Mouse (Mus musculus): ENCODE results near the gene Mtcl1. TPM values are rescaled to one million over a fixed set of nuclear protein-coding genes. Genes with fewer than 3 reads are reported as not detected.
A peak's percentile ranks its signal among the peaks of the same experiment; 100 is the strongest.

The Mtcl1 gene
- 7.9 and 10.4 TPM in 2 replicates for polyA plus RNA-seq (2015; fragmentation: Nextera tagmentation; extraction: Ambion mirVana)

- H3K4me2 ChIP-seq, result peak within 1 kb of the TSS; percentile 98
- ATAC-seq (ENCODE audit: borderline replicate concordance, extremely low read depth, low FRiP score, low TSS enrichment), result peak; percentile 85
- H3K27me3 ChIP-seq, result peaks cover 30% of the 10 kb centered on the region
- H3K4me3 ChIP-seq, result peak within 1 kb of the TSS; percentile 85
- H3K9me3 ChIP-seq, result no peaks in the 10 kb centered on the region
- WGBS, result under 1% methylated on average over 76 of the region's 76 CpGs
- H3K27ac ChIP-seq, result peak within 1 kb of the TSS; percentile 83
- H3K36me3 ChIP-seq, result no peaks in the 10 kb centered on the region
- H3K9ac ChIP-seq, result peak within 1 kb of the TSS; percentile 81
- H3K4me1 ChIP-seq, result peaks cover 43% of the 10 kb centered on the region
Observed at GRCm38 (mm10) chr17:66449460-66450341, at the start of gene Mtcl1. Mtcl1 (minus strand) TSS chr17:66449750.

GRCm38 (mm10) chr17:66498598-66498997 is 49.0 kb upstream of the Mtcl1 start:
- no peak overlapping the region for H3K9ac ChIP-seq
- peaks cover 74% of the 10 kb centered on the region for H3K36me3 ChIP-seq
- H3K27me3 ChIP-seq, result no peaks in the 10 kb centered on the region
- no peak overlapping the region for H3K4me3 ChIP-seq
- H3K27ac ChIP-seq, result no peak overlapping the region
- WGBS, result 84% methylated on average over 14 of the region's 14 CpGs
- ATAC-seq (ENCODE audit: borderline replicate concordance, extremely low read depth, low FRiP score, low TSS enrichment), result no peak
- H3K9me3 ChIP-seq, result no peaks in the 10 kb centered on the region
- no peaks in the 10 kb centered on the region for H3K4me1 ChIP-seq
- H3K4me2 ChIP-seq, result no peak overlapping the region

- no peak for ATAC-seq (ENCODE audit: borderline replicate concordance, extremely low read depth, low FRiP score, low TSS enrichment)
- Histone ChIP-seq H3K27ac (no peak overlapping the region), H3K4me3 (no peak overlapping the region), H3K9ac (no peak overlapping the region), H3K4me2 (no peak overlapping the region), H3K27me3 (no peaks in the 10 kb centered on the region), H3K4me1 (no peaks in the 10 kb centered on the region), H3K9me3 (no peaks in the 10 kb centered on the region), H3K36me3 (peaks cover 66% of the 10 kb centered on the region)
- WGBS, result 82% methylated on average over 9 of the region's 9 CpGs
Observed at GRCm38 (mm10) chr17:66496589-66496988, 47.0 kb upstream of the Mtcl1 start.

- Histone ChIP-seq H3K27ac (no peak overlapping the region), H3K9ac (no peak overlapping the region), H3K4me3 (no peak overlapping the region), H3K4me2 (no peak overlapping the region), H3K27me3 (no peaks in the 10 kb centered on the region), H3K36me3 (peaks cover 15% of the 10 kb centered on the region), H3K9me3 (no peaks in the 10 kb centered on the region), H3K4me1 (no peaks in the 10 kb centered on the region)
- ATAC-seq (ENCODE audit: borderline replicate concordance, extremely low read depth, low FRiP score, low TSS enrichment), result no peak
- 40% methylated on average over 10 of the region's 10 CpGs for WGBS
Observed at GRCm38 (mm10) chr17:66490022-66490601, 40.6 kb upstream of the Mtcl1 start.

- ATAC-seq (ENCODE audit: borderline replicate concordance, extremely low read depth, low FRiP score, low TSS enrichment), result no peak
- Histone ChIP-seq H3K4me1 (no peaks in the 10 kb centered on the region), H3K27me3 (no peaks in the 10 kb centered on the region), H3K9ac (no peak overlapping the region), H3K27ac (no peak overlapping the region), H3K4me3 (no peak overlapping the region), H3K4me2 (no peak overlapping the region), H3K36me3 (no peaks in the 10 kb centered on the region), H3K9me3 (no peaks in the 10 kb centered on the region)
- WGBS, result 91% methylated on average over 6 of the region's 6 CpGs
Observed at GRCm38 (mm10) chr17:66486576-66486975, 37.0 kb upstream of the Mtcl1 start.

GRCm38 (mm10) chr17:66485742-66486141 is 36.2 kb upstream of the Mtcl1 start:
- no peaks in the 10 kb centered on the region for H3K36me3 ChIP-seq
- H3K27ac ChIP-seq, result no peak overlapping the region
- no peak for ATAC-seq (ENCODE audit: borderline replicate concordance, extremely low read depth, low FRiP score, low TSS enrichment)
- no peak overlapping the region for H3K4me3 ChIP-seq
- H3K9ac ChIP-seq, result no peak overlapping the region
- 6% methylated on average over 11 of the region's 11 CpGs for WGBS
- H3K9me3 ChIP-seq, result no peaks in the 10 kb centered on the region
- H3K4me1 ChIP-seq, result no peaks in the 10 kb centered on the region
- H3K4me2 ChIP-seq, result no peak overlapping the region
- H3K27me3 ChIP-seq, result peaks cover 3% of the 10 kb centered on the region; the same call in 1 of the 2 replicates

- Histone ChIP-seq H3K9ac (no peak overlapping the region), H3K4me2 (no peak overlapping the region), H3K36me3 (no peaks in the 10 kb centered on the region), H3K4me1 (peaks cover 6% of the 10 kb centered on the region; the same call in 1 of the 2 replicates), H3K27me3 (peaks cover 11% of the 10 kb centered on the region; the same call in 1 of the 2 replicates), H3K9me3 (no peaks in the 10 kb centered on the region), H3K4me3 (no peak overlapping the region), H3K27ac (no peak overlapping the region)
- 50% methylated on average over 2 of the region's 2 CpGs for WGBS
- no peak for ATAC-seq (ENCODE audit: borderline replicate concordance, extremely low read depth, low FRiP score, low TSS enrichment)
Observed at GRCm38 (mm10) chr17:66484965-66485364, 35.4 kb upstream of the Mtcl1 start.

GRCm38 (mm10) chr17:66483651-66484454 is 34.3 kb upstream of the Mtcl1 start:
- no peak overlapping the region for H3K9ac ChIP-seq
- H3K27me3 ChIP-seq, result peaks cover 22% of the 10 kb centered on the region
- H3K27ac ChIP-seq, result no peak overlapping the region
- H3K4me3 ChIP-seq, result no peak overlapping the region
- no peak for ATAC-seq (ENCODE audit: borderline replicate concordance, extremely low read depth, low FRiP score, low TSS enrichment)
- H3K4me2 ChIP-seq, result no peak overlapping the region
- WGBS, result 73% methylated on average over 9 of the region's 9 CpGs
- H3K36me3 ChIP-seq, result no peaks in the 10 kb centered on the region
- peaks cover 13% of the 10 kb centered on the region; the same call in 1 of the 2 replicates for H3K4me1 ChIP-seq
- H3K9me3 ChIP-seq, result no peaks in the 10 kb centered on the region

- no peak for ATAC-seq (ENCODE audit: borderline replicate concordance, extremely low read depth, low FRiP score, low TSS enrichment)
- Histone ChIP-seq H3K4me3 (no peak overlapping the region), H3K4me1 (peaks cover 13% of the 10 kb centered on the region; the same call in 1 of the 2 replicates), H3K27ac (no peak overlapping the region), H3K4me2 (no peak overlapping the region), H3K9ac (no peak overlapping the region), H3K36me3 (no peaks in the 10 kb centered on the region), H3K9me3 (no peaks in the 10 kb centered on the region), H3K27me3 (peaks cover 27% of the 10 kb centered on the region)
- WGBS, result 74% methylated on average over 5 of the region's 5 CpGs
Observed at GRCm38 (mm10) chr17:66481295-66481694, 31.7 kb upstream of the Mtcl1 start.

GRCm38 (mm10) chr17:66480491-66481278 is 31.1 kb upstream of the Mtcl1 start:
- no peak overlapping the region for H3K27ac ChIP-seq
- peaks cover 27% of the 10 kb centered on the region for H3K27me3 ChIP-seq
- no peaks in the 10 kb centered on the region for H3K9me3 ChIP-seq
- no peaks in the 10 kb centered on the region for H3K36me3 ChIP-seq
- no peak for ATAC-seq (ENCODE audit: borderline replicate concordance, extremely low read depth, low FRiP score, low TSS enrichment)
- H3K9ac ChIP-seq, result no peak overlapping the region
- H3K4me2 ChIP-seq, result 0 out of 2 replicates have a peak overlapping the region, but pooled peaks have one; percentile 29
- H3K4me3 ChIP-seq, result no peak overlapping the region
- peaks cover 13% of the 10 kb centered on the region; the same call in 1 of the 2 replicates for H3K4me1 ChIP-seq
- WGBS, result 45% methylated on average over 17 of the region's 17 CpGs
